Mouse (Mus musculus) heart, embryonic 14.5 days (tissue): ENCODE measurements around the gene AA986860. TPM values are rescaled to one million over a fixed set of nuclear protein-coding genes. Genes with fewer than 3 reads are reported as not detected.

Source experiments
- ATAC-seq: fragments of 200-750 bp; cut with Nextera tagmentation; 2 replicates; pipeline ENCODE4 v1.8.0; 2017; ENCODE audit warnings: low read depth, moderate TSS enrichment; ENCODE audit not compliant: insufficient number of reproducible peaks, insufficient read depth, low FRiP score
- H3K27ac ChIP-seq, 2 experiments: fragments of 200-500 bp in 1 of 2; fragments of 300-500 bp in 1 of 2; sonication (generic) in 1 of 2; replicated peaks in 1 of 2; 2 replicates each; pipeline ENCODE4 v1.5.1; 2012 to 2014; ENCODE audit warnings: low read depth in 2 of 2, low read length in 2 of 2, control low read depth in 1 of 2, mild to moderate bottlenecking in 1 of 2, mixed read lengths in 1 of 2; ENCODE audit not compliant: control insufficient read depth in 1 of 2, insufficient read depth in 1 of 2
- H3K27me3 ChIP-seq: fragments of 300-500 bp; sonication (generic); 2 replicates; pipeline ENCODE4 v1.6.1; 2014; ENCODE audit warnings: mild to moderate bottlenecking, low read length, control low read depth; ENCODE audit not compliant: control insufficient read depth, insufficient read depth
- H3K36me3 ChIP-seq: fragments of 300-500 bp; sonication (generic); 2 replicates; pipeline ENCODE4 v1.6.1; 2014; ENCODE audit warnings: mild to moderate bottlenecking, control low read depth, low read length, mixed read lengths; ENCODE audit not compliant: control insufficient read depth, insufficient read depth
- H3K4me1 ChIP-seq, 2 experiments: fragments of 200-500 bp in 1 of 2; fragments of 300-500 bp in 1 of 2; sonication (generic) in 1 of 2; 2 replicates each; pipeline ENCODE4 v1.6.1; 2012 to 2014; ENCODE audit warnings: low read length in 2 of 2, control low read depth in 1 of 2, mixed read lengths in 1 of 2; ENCODE audit not compliant: control insufficient read depth in 2 of 2, insufficient read depth in 2 of 2
- H3K4me2 ChIP-seq: fragments of 300-500 bp; sonication (generic); 2 replicates; pipeline ENCODE4 v1.6.1; 2014; ENCODE audit warnings: mild to moderate bottlenecking, low read length
- H3K4me3 ChIP-seq, 2 experiments: fragments of 200-500 bp in 1 of 2; fragments of 300-500 bp in 1 of 2; sonication (generic) in 1 of 2; 2 replicates each; pipeline ENCODE4 v1.5.1; 2012 to 2014; ENCODE audit warnings: low read length in 2 of 2, mild to moderate bottlenecking in 2 of 2, control low read depth in 1 of 2, low read depth in 1 of 2, moderate library complexity in 1 of 2; ENCODE audit not compliant: control insufficient read depth in 1 of 2, insufficient read depth in 1 of 2
- H3K9ac ChIP-seq: fragments of 300-500 bp; sonication (generic); 2 replicates; pipeline ENCODE4 v1.6.1; 2014; ENCODE audit warnings: mild to moderate bottlenecking, low read length
- H3K9me3 ChIP-seq: fragments of 300-500 bp; sonication (generic); 2 replicates; pipeline ENCODE4 v1.6.1; 2016; ENCODE audit warnings: low read length, control low read depth; ENCODE audit not compliant: control insufficient read depth
- WGBS: fragments of 180-500 bp; shearing (Covaris S2); extraction: QIAGEN DNeasy Blood & Tissue Kit; methylation state at CpG from one replicate; pipeline ENCODE4 v1.1.7; 2014; 5-methylcytosine and 5-hydroxymethylcytosine counted together
- polyA plus RNA-seq: library from polyadenylated mRNA; unstranded; fragments of >200 nt; fragmentation: Nextera tagmentation; extraction: Ambion mirVana; gene quantifications from 2 replicates; pipeline ENCODE4 v1.2.1, GENCODE M21; 2014

Gene AA986860
- polyA plus RNA-seq, result 0.81 and 1.2 TPM in 2 replicates

DNA sequence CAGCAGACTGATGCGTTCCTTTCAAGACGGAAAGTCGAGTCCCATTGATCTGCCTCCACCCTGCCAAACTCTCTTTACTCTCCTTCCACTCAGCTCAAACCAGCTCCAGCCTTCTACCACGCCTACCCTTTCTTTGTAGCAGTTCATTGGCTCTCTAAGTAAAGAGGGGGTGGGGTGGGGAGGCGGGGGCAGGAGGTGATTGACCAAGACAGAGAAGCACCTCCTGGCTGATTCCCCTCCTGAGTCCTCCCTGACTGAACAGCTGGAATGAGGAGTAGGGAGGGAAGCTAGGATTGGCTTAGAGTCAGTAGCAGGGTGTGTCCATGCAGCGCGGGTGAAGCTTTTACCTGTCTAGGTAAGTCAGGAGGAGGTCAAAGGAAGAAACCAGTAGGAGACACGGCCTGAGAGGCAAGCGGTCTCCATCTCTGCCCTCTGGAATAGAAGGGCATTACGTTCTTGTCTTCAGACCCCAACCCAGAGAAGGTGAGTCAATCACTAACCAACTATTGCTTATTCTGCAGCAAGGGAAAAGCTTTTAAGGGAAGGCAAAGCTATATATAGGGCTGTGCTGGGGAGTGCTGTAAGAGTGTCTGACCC, at the start of gene AA986860:
Gene AA986860, plus strand, starts transcription at position 236 of the 597 bp plus-strand sequence.
- Histone ChIP-seq H3K4me3 (peak within 1 kb of the TSS in 1 of 2 experiments; percentile 8; a peak in 1 of 4 replicates), H3K27me3 (no peaks in the 10 kb centered on the region), H3K9ac (no peak within 1 kb of the TSS; the same call in 1 of the 2 replicates), H3K4me2 (peak within 1 kb of the TSS; percentile 54), H3K27ac (no peak within 1 kb of the TSS), H3K36me3 (no peaks in the 10 kb centered on the region), H3K9me3 (no peaks in the 10 kb centered on the region), H3K4me1 (peaks cover 8 to 12% of the 10 kb centered on the region in 2 experiments; a peak in 3 of 4 replicates)
- ATAC-seq, result peak; percentile 71
- WGBS, result 8% methylated on average over 10 of the region's 10 CpGs

DNA sequence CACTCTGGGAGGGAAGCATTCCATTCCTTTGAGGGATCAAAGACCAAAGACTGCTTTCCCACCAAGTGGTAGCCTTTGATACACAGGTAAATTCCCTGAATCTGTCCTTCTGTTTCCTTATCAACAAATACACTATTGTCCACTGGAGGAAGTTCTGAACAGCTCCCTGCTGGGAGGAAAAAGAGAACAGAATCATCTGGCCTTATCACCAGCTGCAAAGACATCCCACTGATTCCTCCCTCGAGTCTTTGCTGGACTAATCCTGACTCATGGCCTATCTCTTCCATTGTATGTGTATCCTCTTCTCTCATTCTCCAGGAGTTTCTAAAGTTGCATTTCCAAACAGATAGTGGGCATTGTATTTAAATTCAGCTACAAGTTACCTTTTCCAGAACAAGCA, 47.9 kb upstream of the AA986860 start:
- no peak overlapping the region for H3K27ac ChIP-seq
- no peaks in the 10 kb centered on the region for H3K36me3 ChIP-seq
- no peak overlapping the region for H3K9ac ChIP-seq
- H3K4me1 ChIP-seq, result no peaks in the 10 kb centered on the region
- H3K4me3 ChIP-seq, result no peak overlapping the region
- H3K4me2 ChIP-seq, result no peak overlapping the region
- ATAC-seq, result no peak
- 20% methylated on average over 1 of the region's 1 CpGs for WGBS
- H3K27me3 ChIP-seq, result no peaks in the 10 kb centered on the region
- 0 out of 2 replicates have a peak, but pooled peaks cover 5% of the 10 kb centered on the region for H3K9me3 ChIP-seq

DNA sequence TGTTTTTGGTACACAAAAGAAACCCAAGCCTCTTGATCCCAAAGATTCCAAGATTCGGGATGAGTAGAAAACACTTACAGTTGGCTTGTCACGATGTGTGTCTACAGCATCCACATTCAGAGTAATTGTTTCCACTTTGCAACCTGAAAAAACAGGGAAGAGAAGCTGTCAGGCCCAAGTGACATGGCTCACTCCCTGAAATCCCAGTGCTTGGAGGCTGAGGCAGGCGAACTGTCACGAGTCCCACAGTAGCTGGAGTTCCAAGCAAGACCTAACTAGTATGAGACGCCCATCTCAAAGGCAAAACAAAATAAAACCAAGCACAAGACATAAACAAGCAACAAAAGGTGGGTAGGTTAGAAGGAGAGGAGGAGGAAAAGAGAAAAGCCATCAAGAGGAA, 33.2 kb upstream of the AA986860 start:
- Histone ChIP-seq H3K9me3 (no peaks in the 10 kb centered on the region), H3K36me3 (peaks cover 68% of the 10 kb centered on the region), H3K27me3 (no peaks in the 10 kb centered on the region), H3K27ac (no peak overlapping the region), H3K9ac (no peak overlapping the region), H3K4me2 (no peak overlapping the region), H3K4me3 (no peak overlapping the region), H3K4me1 (no peaks in the 10 kb centered on the region)
- WGBS, result 87% methylated on average over 5 of the region's 5 CpGs
- no peak for ATAC-seq

DNA sequence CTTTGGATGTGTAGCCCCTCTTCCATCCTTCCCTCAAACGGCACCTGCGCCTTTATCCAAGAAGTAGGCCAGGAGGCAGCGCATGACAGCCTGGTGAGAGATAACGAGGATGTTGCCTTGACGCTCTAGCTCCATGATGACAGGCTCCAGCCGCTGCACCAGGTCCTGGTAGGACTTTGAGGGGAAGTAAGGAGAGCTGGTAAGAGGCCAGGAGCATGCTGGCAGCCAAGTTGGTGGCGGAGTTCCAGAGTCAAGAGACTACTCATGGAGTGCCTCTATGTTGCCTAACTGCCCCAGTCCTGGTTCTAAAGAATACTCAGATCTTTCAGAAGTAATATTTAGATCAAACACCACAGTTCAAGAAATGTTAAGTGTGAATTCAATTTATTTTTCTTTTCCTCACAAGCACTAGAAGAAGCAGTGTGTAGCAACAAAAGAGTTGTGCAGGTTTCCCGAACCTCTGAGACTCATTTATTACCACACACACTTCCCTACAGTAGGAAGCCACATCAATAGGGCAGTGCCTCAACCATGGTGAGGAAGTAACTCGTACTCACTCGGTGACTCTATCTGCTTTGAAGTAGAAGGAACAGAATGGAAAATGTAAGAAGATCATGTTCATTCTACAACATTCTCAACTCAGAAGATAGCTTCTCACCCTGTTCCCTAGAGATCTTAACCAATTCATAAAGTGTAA, 31.7 kb upstream of the AA986860 start:
- WGBS, result 78% methylated on average over 10 of the region's 10 CpGs
- Histone ChIP-seq H3K9ac (no peak overlapping the region), H3K4me1 (no peaks in the 10 kb centered on the region), H3K27ac (no peak overlapping the region), H3K9me3 (no peaks in the 10 kb centered on the region), H3K36me3 (peaks cover 71% of the 10 kb centered on the region), H3K4me3 (no peak overlapping the region), H3K4me2 (no peak overlapping the region), H3K27me3 (no peaks in the 10 kb centered on the region)
- no peak for ATAC-seq

DNA sequence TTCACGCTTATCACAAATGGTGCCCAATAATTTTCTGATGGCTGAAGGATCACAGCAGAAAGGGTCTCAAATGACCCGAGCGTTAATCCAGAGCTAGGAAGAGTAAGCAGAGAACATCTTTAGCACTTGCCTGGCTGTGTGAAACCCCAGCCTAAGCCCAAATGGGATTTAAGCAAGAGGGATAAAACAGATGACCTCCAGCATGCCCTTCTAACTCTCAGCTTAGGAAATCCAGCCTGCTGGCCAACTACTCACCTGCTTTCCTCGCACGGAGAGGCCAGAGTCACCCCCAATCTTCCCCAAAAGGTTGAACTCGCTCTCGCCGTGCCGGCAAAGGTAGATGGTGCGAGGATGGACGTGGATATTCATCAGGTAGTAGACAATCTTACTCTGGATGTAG, 29.8 kb upstream of the AA986860 start:
- no peak overlapping the region for H3K4me3 ChIP-seq
- no peaks in the 10 kb centered on the region for H3K4me1 ChIP-seq
- H3K9ac ChIP-seq, result no peak overlapping the region
- H3K27me3 ChIP-seq, result no peaks in the 10 kb centered on the region
- no peak overlapping the region for H3K4me2 ChIP-seq
- H3K36me3 ChIP-seq, result peaks cover 77% of the 10 kb centered on the region
- no peak overlapping the region for H3K27ac ChIP-seq
- no peak for ATAC-seq
- WGBS, result 89% methylated on average over 11 of the region's 11 CpGs
- no peaks in the 10 kb centered on the region for H3K9me3 ChIP-seq

DNA sequence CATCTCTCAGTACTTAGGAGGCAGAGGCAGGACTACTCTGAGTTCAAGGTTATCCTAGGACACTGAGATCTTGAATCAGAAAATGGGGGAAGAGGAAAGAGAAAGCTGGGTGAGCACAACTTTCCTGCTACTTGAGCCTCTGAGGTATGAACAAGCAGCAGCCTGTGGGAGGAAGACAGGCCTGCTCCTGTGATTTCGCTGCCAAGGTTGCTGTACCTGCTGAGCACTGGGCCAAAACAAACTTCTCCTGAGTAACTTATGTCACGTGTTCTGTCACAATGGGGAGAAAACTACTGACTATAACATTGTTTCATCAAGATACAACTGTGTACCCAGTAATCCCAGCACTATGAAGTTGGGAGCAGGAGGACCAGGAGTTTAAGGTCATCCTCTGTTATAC, 28.2 kb upstream of the AA986860 start:
- ATAC-seq, result no peak
- Histone ChIP-seq H3K4me2 (no peak overlapping the region), H3K9me3 (no peaks in the 10 kb centered on the region), H3K27ac (no peak overlapping the region), H3K4me3 (no peak overlapping the region), H3K4me1 (no peaks in the 10 kb centered on the region), H3K9ac (no peak overlapping the region), H3K36me3 (peaks cover 78% of the 10 kb centered on the region), H3K27me3 (no peaks in the 10 kb centered on the region)
- 85% methylated on average over 2 of the region's 2 CpGs for WGBS

DNA sequence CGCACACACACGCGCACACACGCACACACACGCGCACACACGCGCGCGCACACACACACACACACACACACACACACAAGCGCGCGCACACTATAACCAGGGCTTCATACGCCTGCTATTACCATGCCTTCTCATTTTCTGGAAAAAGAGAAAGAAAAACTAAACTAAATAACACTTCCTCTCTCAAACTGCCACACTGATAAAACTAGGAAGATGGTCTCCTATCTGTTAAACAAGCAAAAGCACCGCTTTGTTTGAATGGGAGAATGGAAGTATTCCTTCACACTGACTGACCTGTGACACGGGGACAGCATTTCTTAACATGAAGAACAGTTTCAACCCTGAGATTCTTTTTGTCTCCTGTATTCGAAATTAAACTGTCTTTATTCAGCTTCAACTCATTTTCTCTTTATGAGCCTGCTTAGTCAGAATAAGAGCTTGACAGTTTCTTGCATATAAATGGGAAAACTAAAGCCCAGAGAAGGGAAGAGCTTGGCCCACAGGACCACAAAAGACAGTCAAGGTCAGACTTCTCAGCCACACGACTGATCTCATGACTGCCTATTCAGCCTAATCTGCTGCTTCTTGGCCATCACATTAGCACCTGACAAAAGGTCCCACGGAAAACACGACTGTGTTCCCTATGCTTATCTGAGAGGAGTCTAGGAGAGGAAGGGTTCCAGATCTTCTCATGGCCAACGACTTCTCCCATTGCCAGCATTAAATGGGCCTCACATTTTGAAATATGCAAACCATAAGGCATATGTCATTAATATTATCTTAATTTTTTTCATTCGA, 21.3 kb upstream of the AA986860 start:
- Histone ChIP-seq H3K9ac (no peak overlapping the region), H3K27me3 (no peaks in the 10 kb centered on the region), H3K9me3 (no peaks in the 10 kb centered on the region), H3K27ac (no peak overlapping the region), H3K4me3 (no peak overlapping the region), H3K4me1 (peaks cover 0 to 5% of the 10 kb centered on the region in 2 experiments; a peak in 2 of 4 replicates), H3K4me2 (no peak overlapping the region), H3K36me3 (peaks cover 49% of the 10 kb centered on the region)
- 78% methylated on average over 22 of the region's 22 CpGs for WGBS
- ATAC-seq, result no peak
